Mouse (Mus musculus): Measurements from ENCODE around the gene Ttc41.
"Not testable (repeated sequence)": the region's sequence is repeated elsewhere in the genome, so short reads cannot be mapped to it uniquely, and the experiment has no call there.

Ttc41 gene

DNA sequence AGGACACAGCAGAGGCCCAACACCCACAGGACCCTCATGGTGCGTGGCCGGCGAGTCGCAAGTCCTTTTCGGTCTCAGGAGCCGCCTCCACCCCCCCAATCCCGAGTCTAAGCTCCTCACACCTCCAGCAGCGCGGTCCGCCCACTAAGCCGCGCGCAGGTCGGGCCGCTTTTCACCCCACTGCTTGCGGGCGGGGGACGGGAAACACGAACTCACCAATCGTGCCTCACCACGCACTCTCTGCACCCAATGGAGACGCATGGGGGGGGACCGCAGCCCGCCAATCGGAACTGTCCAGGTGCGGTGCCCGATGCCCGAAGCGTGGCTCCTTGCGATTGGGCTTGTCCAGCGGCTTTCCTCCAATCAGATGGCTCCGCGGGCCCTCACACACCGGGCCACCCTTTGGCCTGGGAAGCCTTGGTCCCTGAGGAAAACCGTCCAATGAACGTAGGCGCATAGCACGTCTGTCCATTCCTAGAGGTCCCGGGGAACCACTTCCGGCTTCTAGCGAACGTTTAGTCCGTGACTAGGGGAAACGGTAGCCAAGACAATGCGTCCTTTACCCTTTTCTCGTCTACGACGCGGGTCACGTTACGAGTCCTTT, at the start of gene Ttc41, which contains the start of gene Hsp90b1:
Ttc41 (plus strand) TSS at position 494 of the 604 bp plus-strand sequence.
Hsp90b1 (minus strand) TSS at position 192 of the 604 bp plus-strand sequence.
- in situ Hi-C loops (cut with MboI; ENCODE audit: low pct_unique_long_range_greater_than_20kb in 1 of 2, low sequenced_read_pairs in 2 of 2, unreplicated experiment in 1 of 2): loop anchor here in 1 of 2 experiments (10.0 kb wide), 1 partner anchor 119 kb away; no protein-coding TSS in a partner anchor

DNA sequence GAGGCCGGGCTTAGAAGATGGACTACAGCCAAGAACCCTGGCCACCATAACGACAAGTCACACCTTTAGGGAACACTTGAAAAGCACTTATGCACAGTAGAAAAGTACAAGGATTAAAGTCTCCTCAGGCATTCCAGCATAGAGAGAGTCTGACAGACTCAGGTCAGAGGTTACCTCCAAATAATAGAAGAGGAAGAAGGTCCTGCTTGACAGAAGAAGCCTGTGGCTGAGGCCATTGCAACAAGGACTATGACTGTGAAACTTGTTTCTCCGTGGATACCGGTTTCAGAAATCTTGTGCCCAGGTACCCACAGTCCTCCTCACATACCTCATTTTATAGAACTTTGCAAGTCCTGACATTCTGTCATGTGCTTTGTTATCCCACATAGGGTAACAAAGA, 35.1 kb upstream of the Ttc41 start:
- in situ Hi-C loops (cut with MboI; ENCODE audit: low pct_unique_long_range_greater_than_20kb in 1 of 2, low sequenced_read_pairs in 2 of 2, unreplicated experiment in 1 of 2): not testable (repeated sequence)

- in situ Hi-C loops (cut with MboI; ENCODE audit: low pct_unique_long_range_greater_than_20kb in 1 of 2, low sequenced_read_pairs in 2 of 2, unreplicated experiment in 1 of 2): not testable (repeated sequence)
Observed at GRCm38 (mm10) chr10:86684797-86685178, 20.8 kb upstream of the Ttc41 start.

DNA sequence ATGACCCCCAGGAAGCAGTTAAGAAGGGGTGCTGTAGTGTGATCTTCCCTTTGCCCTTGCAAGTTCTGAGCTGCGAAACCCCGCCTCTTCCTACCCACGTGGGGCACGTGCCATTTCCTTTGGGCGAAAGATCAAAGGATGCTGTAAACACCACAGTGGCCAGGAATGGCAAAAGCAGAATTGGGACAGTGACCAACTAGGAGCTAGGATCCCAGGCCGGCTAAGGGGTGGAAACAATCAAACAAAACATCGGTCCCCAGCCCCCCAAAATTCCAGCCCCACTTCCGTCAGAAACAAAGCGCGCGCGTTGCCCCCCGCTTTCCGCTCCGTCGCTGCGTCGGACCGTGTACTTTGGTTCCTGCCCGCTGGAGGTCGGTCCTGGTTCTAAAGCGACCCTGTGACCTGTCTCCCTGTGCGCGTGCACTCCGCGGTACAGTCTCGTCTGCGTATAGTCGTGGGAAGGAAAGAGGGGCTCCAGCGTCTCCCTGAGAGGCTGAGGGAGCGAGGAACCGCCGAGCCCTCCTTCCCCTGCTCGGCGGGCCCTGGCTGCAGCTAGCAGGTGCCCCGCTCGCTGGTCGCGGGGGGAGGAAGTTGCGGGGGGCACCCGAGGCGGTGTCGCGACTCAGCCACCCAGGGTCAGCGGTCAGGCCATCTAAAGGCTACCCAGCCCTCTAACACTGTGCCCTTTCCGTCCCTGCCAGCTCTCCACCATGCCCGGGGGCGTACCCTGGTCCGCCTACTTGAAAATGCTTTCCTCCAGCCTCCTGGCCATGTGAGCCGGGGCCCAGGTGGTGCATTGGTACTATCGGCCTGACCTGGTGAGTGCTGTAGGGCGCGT, 20.2 kb upstream of the Ttc41 start:
- in situ Hi-C loops (cut with MboI; ENCODE audit: low pct_unique_long_range_greater_than_20kb in 1 of 2, low sequenced_read_pairs in 2 of 2, unreplicated experiment in 1 of 2): not testable (repeated sequence)

DNA sequence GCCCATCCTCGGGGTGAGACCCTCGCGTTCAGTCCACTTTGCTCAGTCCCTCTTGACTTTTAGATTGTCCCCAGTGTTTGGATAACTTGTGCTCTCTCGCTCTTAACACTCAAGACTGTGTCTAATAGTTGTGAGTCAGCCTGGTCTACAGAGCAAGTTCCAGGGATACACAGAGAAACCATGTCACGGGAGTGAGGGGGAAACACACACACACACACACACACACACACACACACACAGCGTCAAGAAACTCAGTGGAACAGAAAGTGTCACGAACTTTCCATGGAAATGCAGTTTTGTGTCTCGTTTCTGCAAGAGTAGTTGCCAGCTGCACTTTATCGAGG, 19.6 kb upstream of the Ttc41 start:
- in situ Hi-C loops (cut with MboI; ENCODE audit: low pct_unique_long_range_greater_than_20kb in 1 of 2, low sequenced_read_pairs in 2 of 2, unreplicated experiment in 1 of 2): not testable (repeated sequence)

DNA sequence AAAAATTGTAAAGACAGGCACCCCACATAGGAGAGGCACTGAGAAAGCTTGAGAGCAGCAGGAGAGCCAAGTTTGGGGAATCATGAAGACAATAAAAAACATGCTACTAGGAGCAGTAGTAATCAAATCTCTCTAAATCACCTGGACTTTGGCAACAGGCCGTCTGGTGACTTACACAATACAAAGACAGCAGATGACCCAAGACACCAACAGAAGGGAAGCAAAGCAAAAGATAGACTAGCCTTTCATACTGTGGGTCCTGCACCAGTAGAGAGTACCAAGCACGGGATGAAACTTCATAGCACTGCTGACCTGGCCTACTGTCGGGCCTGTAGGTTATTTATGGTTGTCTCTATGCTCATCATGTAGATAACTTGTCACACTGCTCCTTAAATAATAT, 5.4 kb upstream of the Ttc41 start:
- in situ Hi-C loops (cut with MboI; ENCODE audit: low pct_unique_long_range_greater_than_20kb in 1 of 2, low sequenced_read_pairs in 2 of 2, unreplicated experiment in 1 of 2): loop anchor here in 1 of 2 experiments (10.0 kb wide), 1 partner anchor 125 kb away; no protein-coding TSS in a partner anchor

DNA sequence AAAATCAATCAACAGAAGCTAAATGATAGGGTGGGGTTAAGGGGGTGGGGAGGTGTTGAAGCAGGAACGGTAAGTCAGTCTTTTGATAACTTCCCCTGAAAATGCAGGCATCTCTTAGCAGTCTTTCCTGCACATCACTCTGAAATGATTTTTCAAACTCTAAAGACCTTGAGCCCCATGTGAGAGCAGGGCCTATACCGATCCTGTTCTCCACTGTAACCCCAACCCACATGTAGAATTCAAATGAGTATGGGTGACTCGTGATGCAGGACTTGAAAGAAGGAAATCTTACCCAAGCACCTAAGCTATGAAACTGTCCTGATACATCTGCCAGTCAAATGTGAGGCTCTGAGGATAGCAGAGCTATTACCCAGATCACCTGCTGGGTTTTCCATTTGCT, 4.6 kb upstream of the Ttc41 start:
- in situ Hi-C loops (cut with MboI; ENCODE audit: low pct_unique_long_range_greater_than_20kb in 1 of 2, low sequenced_read_pairs in 2 of 2, unreplicated experiment in 1 of 2): loop anchor here in 1 of 2 experiments (10.0 kb wide), 1 partner anchor 124 kb away; no protein-coding TSS in a partner anchor

- in situ Hi-C loops (cut with MboI; ENCODE audit: low pct_unique_long_range_greater_than_20kb in 1 of 2, low sequenced_read_pairs in 2 of 2, unreplicated experiment in 1 of 2): loop anchor here in 1 of 2 experiments (10.0 kb wide), 1 partner anchor 122 kb away; no protein-coding TSS in a partner anchor
Observed at GRCm38 (mm10) chr10:86702312-86702920, 3.2 kb upstream of the Ttc41 start.

GRCm38 (mm10) chr10:86703375-86703774, 2.2 kb upstream of the Ttc41 start:
- in situ Hi-C loops (cut with MboI; ENCODE audit: low pct_unique_long_range_greater_than_20kb in 1 of 2, low sequenced_read_pairs in 2 of 2, unreplicated experiment in 1 of 2): loop anchor here in 1 of 2 experiments (10.0 kb wide), 1 partner anchor 121 kb away; no protein-coding TSS in a partner anchor

DNA sequence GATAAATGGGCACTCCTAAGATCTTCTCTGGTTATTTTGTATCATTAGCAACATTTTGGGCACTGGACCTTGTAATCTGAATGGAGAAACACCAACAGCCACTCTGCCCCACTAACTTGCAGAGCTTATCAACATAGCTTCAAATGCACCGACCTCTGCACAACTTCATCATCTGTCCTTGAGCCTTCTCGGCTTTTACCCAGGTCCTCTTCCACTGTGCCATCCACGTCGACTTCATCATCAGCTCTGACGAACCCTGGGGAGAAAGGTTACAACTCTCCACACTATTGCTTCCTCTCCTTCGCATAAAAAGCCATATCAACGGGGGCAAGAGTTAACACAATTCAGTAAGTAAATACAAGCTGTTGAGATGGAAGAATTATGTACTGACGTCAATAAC, 1.5 kb upstream of the Ttc41 start:
- in situ Hi-C loops (cut with MboI; ENCODE audit: low pct_unique_long_range_greater_than_20kb in 1 of 2, low sequenced_read_pairs in 2 of 2, unreplicated experiment in 1 of 2): loop anchor here in 1 of 2 experiments (10.0 kb wide), 1 partner anchor 121 kb away; no protein-coding TSS in a partner anchor

- in situ Hi-C loops (cut with MboI; ENCODE audit: low pct_unique_long_range_greater_than_20kb in 1 of 2, low sequenced_read_pairs in 2 of 2, unreplicated experiment in 1 of 2): loop anchor here in 1 of 2 experiments (10.0 kb wide), 1 partner anchor 120 kb away; no protein-coding TSS in a partner anchor
Observed at GRCm38 (mm10) chr10:86704589-86705191, 921 bp upstream of the Ttc41 start.

DNA sequence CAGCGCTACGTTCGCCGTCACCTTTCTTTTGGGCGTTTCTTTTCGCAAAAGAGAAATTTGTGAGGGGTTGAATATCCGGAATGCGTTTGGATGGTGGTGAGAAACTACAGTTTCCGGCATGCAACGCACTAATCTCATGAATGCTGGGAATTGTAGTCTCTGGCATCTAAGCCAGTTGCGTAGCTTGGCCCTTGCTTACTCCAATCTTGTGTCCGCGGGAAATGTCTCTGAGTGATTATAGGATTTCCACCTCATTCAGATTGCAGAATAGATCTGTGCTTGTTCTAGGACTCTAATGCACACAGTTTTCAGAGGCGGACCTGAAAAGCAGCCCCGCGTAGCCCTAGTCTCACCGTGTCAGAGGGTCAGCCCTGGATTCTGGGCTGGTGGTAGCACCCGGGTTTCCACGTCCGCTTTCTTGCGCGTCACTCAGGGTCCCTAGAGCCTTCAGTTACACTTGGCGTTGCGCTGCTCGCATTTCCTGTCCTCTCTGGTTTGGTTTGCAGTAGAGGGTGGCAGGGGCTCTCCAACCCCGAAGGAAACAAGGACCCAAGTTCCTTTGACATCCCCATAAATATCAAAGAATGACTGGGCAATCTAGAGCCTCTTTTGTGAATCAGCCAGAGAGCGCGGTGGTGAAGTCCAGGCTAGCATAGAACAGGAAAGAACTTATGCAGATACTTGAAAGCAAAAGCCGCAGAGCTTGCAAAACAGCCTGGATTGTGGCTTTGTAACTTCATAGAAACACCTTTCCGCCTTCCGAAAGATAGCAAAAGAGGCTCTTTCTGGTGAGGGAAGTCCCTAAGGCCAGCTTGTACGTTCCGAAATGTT, 526 bp downstream of the Ttc41 start:
- in situ Hi-C loops (cut with MboI; ENCODE audit: low pct_unique_long_range_greater_than_20kb in 1 of 2, low sequenced_read_pairs in 2 of 2, unreplicated experiment in 1 of 2): loop anchor here in 1 of 2 experiments (10.0 kb wide), 1 partner anchor 119 kb away; no protein-coding TSS in a partner anchor

- in situ Hi-C loops (cut with MboI; ENCODE audit: low pct_unique_long_range_greater_than_20kb in 1 of 2, low sequenced_read_pairs in 2 of 2, unreplicated experiment in 1 of 2): loop anchor here in 1 of 2 experiments (10.0 kb wide), 1 partner anchor 118 kb away; no protein-coding TSS in a partner anchor
Observed at GRCm38 (mm10) chr10:86707134-86707533, 1.5 kb downstream of the Ttc41 start.

DNA sequence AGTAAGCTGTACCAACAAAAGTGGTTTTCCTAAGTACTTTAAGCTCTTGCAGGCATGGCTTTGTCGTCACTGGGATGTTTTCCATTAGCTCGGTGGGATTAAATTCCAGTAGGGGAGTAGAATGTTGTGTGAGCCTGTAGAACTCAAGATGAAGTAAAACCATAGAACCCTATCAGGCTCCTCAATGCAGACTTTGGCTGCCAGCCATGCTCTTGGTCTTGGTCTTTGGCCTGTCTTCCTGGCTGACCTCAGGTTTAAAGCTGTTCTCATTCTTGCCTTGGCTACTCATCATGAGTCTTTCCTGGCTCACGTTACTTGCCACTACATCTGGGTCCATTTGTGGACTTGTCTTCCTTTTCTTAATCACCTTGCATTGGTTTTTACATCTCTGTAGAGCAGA, 6.5 kb downstream of the Ttc41 start:
- in situ Hi-C loops (cut with MboI; ENCODE audit: low pct_unique_long_range_greater_than_20kb in 1 of 2, low sequenced_read_pairs in 2 of 2, unreplicated experiment in 1 of 2): no loop called here

- in situ Hi-C loops (cut with MboI; ENCODE audit: low pct_unique_long_range_greater_than_20kb in 1 of 2, low sequenced_read_pairs in 2 of 2, unreplicated experiment in 1 of 2): no loop called here
Observed at GRCm38 (mm10) chr10:86727548-86727980, 22.0 kb downstream of the Ttc41 start.

- in situ Hi-C loops (cut with MboI; ENCODE audit: low pct_unique_long_range_greater_than_20kb in 1 of 2, low sequenced_read_pairs in 2 of 2, unreplicated experiment in 1 of 2): no loop called here
Observed at GRCm38 (mm10) chr10:86728176-86728575, 22.6 kb downstream of the Ttc41 start.

GRCm38 (mm10) chr10:86730823-86731499, 25.4 kb downstream of the Ttc41 start:
- in situ Hi-C loops (cut with MboI; ENCODE audit: low pct_unique_long_range_greater_than_20kb in 1 of 2, low sequenced_read_pairs in 2 of 2, unreplicated experiment in 1 of 2): no loop called here

All from mouse embryonic stem cell (cell line).